Mouse (Mus musculus): ENCODE results near the gene Myoz2. TPM values are rescaled to one million over a fixed set of nuclear protein-coding genes. Genes with fewer than 3 reads are reported as not detected.

The Myoz2 gene
- polyA plus RNA-seq, 2 experiments, result not detected

- Histone ChIP-seq H3K9ac (replicated peaks) (no peak overlapping the region), H3K9me3 (ENCODE audit: control insufficient read depth, low read length) (no peaks in the 10 kb centered on the region), H3K36me3 (replicated peaks; ENCODE audit: control insufficient read depth, insufficient read depth, low read depth) (no peaks in the 10 kb centered on the region), H3K4me1 (replicated peaks; ENCODE audit: control insufficient read depth in 2 of 2, insufficient read depth in 2 of 2, low read length in 1 of 2) (no peaks in the 10 kb centered on the region), H3K4me2 (ENCODE audit: low read depth) (no peak overlapping the region), H3K27me3 (ENCODE audit: control insufficient read depth, insufficient read depth, low read length) (no peaks in the 10 kb centered on the region), H3K27ac (no peak overlapping the region), H3K4me3 (ENCODE audit: insufficient read depth in 1 of 2, low read depth in 2 of 2, low read length in 2 of 2) (no peak overlapping the region)
- no peak for ATAC-seq (ENCODE audit: insufficient read depth)
- TF ChIP-seq CTCF (IDR thresholded peaks at IDR 0.05; ENCODE audit: low read depth) (no peak), EP300 (IDR thresholded peaks at IDR 0.05; ENCODE audit: low read depth) (no peak)
- 77% methylated on average over 8 of the region's 8 CpGs for WGBS (ENCODE audit: insufficient replicate concordance)
- DNase-seq (ENCODE audit: low read depth in 3 of 3, low spot score in 3 of 3), result no peak
These were observed 36.3 kb downstream of the Myoz2 start for GRCm38 (mm10) chr3:122998511-122998910.

DNA sequence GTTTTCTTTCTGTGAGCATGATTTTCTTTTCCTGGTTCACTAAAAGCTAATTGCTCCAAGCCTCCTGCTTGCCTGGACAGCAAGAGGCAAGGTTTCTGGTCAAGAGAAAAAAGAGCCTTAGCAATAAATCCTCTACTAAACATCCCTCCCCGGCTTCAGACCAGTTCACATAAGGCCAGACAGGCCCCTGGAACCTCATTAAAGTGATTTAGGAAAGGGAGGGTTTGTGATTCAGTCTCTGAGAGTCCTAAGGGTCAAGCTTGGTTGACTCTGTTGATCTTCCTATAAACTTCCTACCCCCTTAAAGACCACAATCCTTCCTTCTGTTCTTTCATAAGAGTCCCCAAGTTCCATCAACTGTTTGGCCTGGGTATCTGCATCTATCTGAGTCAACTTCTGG lies 37.8 kb downstream of the Myoz2 start:
- H3K9ac ChIP-seq (replicated peaks), result no peak overlapping the region
- ATAC-seq (ENCODE audit: insufficient read depth), result no peak
- H3K36me3 ChIP-seq (replicated peaks; ENCODE audit: control insufficient read depth, insufficient read depth, low read depth), result no peaks in the 10 kb centered on the region
- no peak for DNase-seq (ENCODE audit: low read depth in 3 of 3, low spot score in 3 of 3)
- H3K4me3 ChIP-seq (ENCODE audit: insufficient read depth in 1 of 2, low read depth in 2 of 2, low read length in 2 of 2), result no peak overlapping the region
- no peaks in the 10 kb centered on the region for H3K9me3 ChIP-seq (ENCODE audit: control insufficient read depth, low read length)
- H3K4me1 ChIP-seq (replicated peaks; ENCODE audit: control insufficient read depth in 2 of 2, insufficient read depth in 2 of 2, low read length in 1 of 2), result no peaks in the 10 kb centered on the region
- no peak overlapping the region for H3K27ac ChIP-seq
- H3K27me3 ChIP-seq (ENCODE audit: control insufficient read depth, insufficient read depth, low read length), result no peaks in the 10 kb centered on the region
- WGBS (ENCODE audit: insufficient replicate concordance), result 50% methylated on average over 1 of the region's 1 CpGs
- TF ChIP-seq CTCF (IDR thresholded peaks at IDR 0.05; ENCODE audit: low read depth) (no peak), EP300 (IDR thresholded peaks at IDR 0.05; ENCODE audit: low read depth) (no peak)
- no peak overlapping the region for H3K4me2 ChIP-seq (ENCODE audit: low read depth)

- Histone ChIP-seq H3K4me1 (replicated peaks; ENCODE audit: control insufficient read depth in 2 of 2, insufficient read depth in 2 of 2, low read length in 1 of 2) (peaks cover 5 to 11% of the 10 kb centered on the region in 2 experiments; a peak in 3 of 4 replicates), H3K4me2 (ENCODE audit: low read depth) (no peak overlapping the region), H3K27ac (no peak overlapping the region), H3K9me3 (ENCODE audit: control insufficient read depth, low read length) (no peaks in the 10 kb centered on the region), H3K4me3 (ENCODE audit: insufficient read depth in 1 of 2, low read depth in 2 of 2, low read length in 2 of 2) (no peak overlapping the region), H3K36me3 (replicated peaks; ENCODE audit: control insufficient read depth, insufficient read depth, low read depth) (no peaks in the 10 kb centered on the region), H3K27me3 (ENCODE audit: control insufficient read depth, insufficient read depth, low read length) (no peaks in the 10 kb centered on the region), H3K9ac (replicated peaks) (no peak overlapping the region)
- WGBS (ENCODE audit: insufficient replicate concordance), result 69% methylated on average over 11 of the region's 11 CpGs
- TF ChIP-seq EP300 (IDR thresholded peaks at IDR 0.05; ENCODE audit: low read depth) (no peak), CTCF (IDR thresholded peaks at IDR 0.05; ENCODE audit: low read depth) (no peak)
- DNase-seq (ENCODE audit: low read depth in 3 of 3, low spot score in 3 of 3), result no peak
- ATAC-seq (ENCODE audit: insufficient read depth), result no peak
These were observed 47.9 kb downstream of the Myoz2 start for GRCm38 (mm10) chr3:122986906-122987305.

DNA sequence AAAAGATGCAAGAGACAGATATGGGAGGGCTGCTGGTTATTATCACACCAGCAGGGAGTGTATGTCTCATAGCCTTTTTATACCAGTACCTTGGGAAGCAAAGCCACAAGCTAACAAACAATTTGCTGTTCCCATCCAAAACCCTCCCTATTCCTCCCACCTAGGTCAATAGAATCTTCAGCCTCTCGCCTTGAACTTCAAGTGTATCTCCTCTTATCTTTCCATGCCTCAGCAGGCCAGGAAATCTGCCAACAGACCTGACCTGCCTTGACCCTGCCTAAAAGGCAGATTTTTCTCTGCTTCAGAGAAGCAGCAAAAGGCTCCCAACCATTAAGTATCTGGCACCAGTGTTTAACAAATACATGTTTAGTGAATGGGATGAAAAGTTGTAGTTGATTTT lies 48.4 kb downstream of the Myoz2 start:
- Histone ChIP-seq H3K9me3 (ENCODE audit: control insufficient read depth, low read length) (no peaks in the 10 kb centered on the region), H3K4me2 (ENCODE audit: low read depth) (no peak overlapping the region), H3K4me3 (ENCODE audit: insufficient read depth in 1 of 2, low read depth in 2 of 2, low read length in 2 of 2) (no peak overlapping the region), H3K36me3 (replicated peaks; ENCODE audit: control insufficient read depth, insufficient read depth, low read depth) (no peaks in the 10 kb centered on the region), H3K27me3 (ENCODE audit: control insufficient read depth, insufficient read depth, low read length) (no peaks in the 10 kb centered on the region), H3K27ac (no peak overlapping the region), H3K9ac (replicated peaks) (no peak overlapping the region), H3K4me1 (replicated peaks; ENCODE audit: control insufficient read depth in 2 of 2, insufficient read depth in 2 of 2, low read length in 1 of 2) (peaks cover 5 to 11% of the 10 kb centered on the region in 2 experiments; a peak in 3 of 4 replicates)
- TF ChIP-seq EP300 (IDR thresholded peaks at IDR 0.05; ENCODE audit: low read depth), result no peak
- TF ChIP-seq CTCF (IDR thresholded peaks at IDR 0.05; ENCODE audit: low read depth), result no peak
- 0% methylated on average over 1 of the region's 1 CpGs for WGBS (ENCODE audit: insufficient replicate concordance)
- ATAC-seq (ENCODE audit: insufficient read depth) (no peak), DNase-seq (ENCODE audit: low read depth in 3 of 3, low spot score in 3 of 3) (no peak)

GRCm38 (mm10) chr3:122985183-122985944 lies 49.5 kb downstream of the Myoz2 start:
- Histone ChIP-seq H3K9ac (replicated peaks) (peak overlapping the region; percentile 73), H3K27me3 (ENCODE audit: control insufficient read depth, insufficient read depth, low read length) (no peaks in the 10 kb centered on the region), H3K4me3 (ENCODE audit: insufficient read depth in 1 of 2, low read depth in 2 of 2, low read length in 2 of 2) (peak overlapping the region; percentile 68 to 70), H3K4me1 (replicated peaks; ENCODE audit: control insufficient read depth in 2 of 2, insufficient read depth in 2 of 2, low read length in 1 of 2) (peaks cover 5 to 11% of the 10 kb centered on the region in 2 experiments; a peak in 3 of 4 replicates), H3K9me3 (ENCODE audit: control insufficient read depth, low read length) (no peaks in the 10 kb centered on the region), H3K4me2 (ENCODE audit: low read depth) (peak overlapping the region; percentile 85), H3K27ac (no peak overlapping the region), H3K36me3 (replicated peaks; ENCODE audit: control insufficient read depth, insufficient read depth, low read depth) (no peaks in the 10 kb centered on the region)
- WGBS (ENCODE audit: insufficient replicate concordance), result 32% methylated on average over 13 of the region's 13 CpGs
- no peak for TF ChIP-seq EP300 (IDR thresholded peaks at IDR 0.05; ENCODE audit: low read depth)
- no peak for TF ChIP-seq CTCF (IDR thresholded peaks at IDR 0.05; ENCODE audit: low read depth)
- DNase-seq (ENCODE audit: low read depth in 3 of 3, low spot score in 3 of 3) (peak in 1 of 3 experiments; percentile 9), ATAC-seq (ENCODE audit: insufficient read depth) (no peak)

Measured in liver, embryonic 14.5 days (tissue).